Mouse (Mus musculus) heart, postnatal 4 days (tissue): ENCODE measurements around the gene Fntb. TPM values are rescaled to one million over a fixed set of nuclear protein-coding genes. Genes with fewer than 3 reads are reported as not detected.
A peak's percentile ranks its signal among the peaks of the same experiment; 100 is the strongest.
"Not testable (repeated sequence)": the region's sequence is repeated elsewhere in the genome, so short reads cannot be mapped to it uniquely, and the experiment has no call there.

ENCODE experiments used
- DNase-seq: peaks from one replicate; pipeline ENCODE4 v3.0.0; 2021
- total RNA-seq, 2 experiments: library from RNA; stranded (reverse); gene quantifications; 2 replicates each; pipeline ENCODE4 v1.2.3; 2021

Fntb gene
- total RNA-seq, 2 experiments from 2014 or later = 18.4 to 20.7 TPM

DNA sequence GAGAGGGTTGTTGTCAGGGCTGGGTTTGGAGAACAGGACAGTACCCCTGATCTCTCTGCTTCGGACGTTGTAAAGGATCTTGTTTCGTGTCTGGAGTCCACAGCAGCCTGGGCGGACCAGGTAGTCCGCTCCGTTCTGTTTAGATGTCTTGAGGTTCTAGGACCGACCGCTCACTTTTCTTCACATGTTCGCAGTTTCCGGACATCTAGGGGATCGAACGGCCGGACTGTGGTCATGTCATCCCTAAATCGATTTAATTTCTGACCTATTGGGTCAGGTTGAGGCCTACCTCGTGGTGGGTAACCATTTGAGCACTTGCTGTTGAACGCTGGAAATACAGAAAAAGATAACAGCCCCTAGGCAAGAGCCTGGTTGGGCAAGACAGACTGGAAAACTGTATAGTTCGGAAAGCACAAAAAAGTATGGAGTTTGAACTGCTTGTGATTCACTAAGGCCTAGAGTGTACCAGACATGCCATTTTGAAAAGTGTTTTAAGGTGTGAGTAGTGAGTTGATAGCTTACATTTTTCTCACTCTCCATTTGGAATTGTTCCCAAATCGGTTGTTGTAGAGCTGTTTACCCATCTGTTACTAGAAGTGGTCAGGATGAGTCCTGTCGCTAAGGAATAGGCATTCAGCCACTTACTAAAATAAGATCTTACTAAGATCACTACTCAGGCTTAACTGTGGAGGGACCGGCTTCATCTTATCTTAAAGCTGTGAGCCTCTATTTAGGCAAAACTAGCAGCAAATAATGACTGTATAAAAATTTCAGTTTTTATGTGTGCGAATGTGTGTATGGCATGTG lies 72.7 kb downstream of the Fntb start:
- DNase-seq = no peak

DNA sequence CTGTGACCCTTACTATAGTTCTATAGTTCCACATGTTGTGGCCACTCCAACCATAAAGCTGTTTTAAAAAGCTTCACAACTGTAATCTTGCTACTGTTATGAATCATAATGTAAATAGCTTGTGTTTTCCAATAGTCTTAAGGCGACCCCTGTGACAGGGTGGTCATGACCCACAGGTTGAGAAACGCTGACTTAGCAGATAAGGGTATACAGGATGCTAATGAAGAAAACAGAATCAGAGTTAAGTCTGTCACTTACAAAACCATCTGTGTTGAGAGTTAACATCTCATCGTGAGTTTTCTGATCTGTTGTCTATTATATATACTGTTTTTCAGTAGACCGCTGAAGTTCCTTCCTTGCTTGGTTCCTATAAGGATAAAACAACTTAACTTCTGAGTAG lies 73.9 kb downstream of the Fntb start:
- DNase-seq = no peak

DNA sequence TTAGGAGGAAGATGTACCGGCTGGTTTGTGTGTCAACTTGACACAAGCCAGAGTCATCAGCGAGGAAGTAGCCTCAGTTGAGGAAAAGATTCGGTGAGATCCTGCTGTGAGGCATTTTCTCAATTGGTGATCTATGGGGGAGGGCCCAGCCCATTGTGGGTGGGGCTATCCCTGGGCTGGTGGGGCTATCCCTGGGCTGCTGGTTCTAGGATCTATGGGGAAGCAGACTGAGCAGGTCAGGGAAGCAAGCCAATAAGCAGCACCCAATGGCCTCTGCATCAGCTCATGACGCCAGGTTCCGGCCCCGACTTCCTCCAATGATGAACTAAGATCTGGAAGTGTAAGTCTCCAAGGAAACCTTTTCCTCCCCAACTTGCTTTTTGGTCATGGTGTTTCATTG lies 74.7 kb downstream of the Fntb start:
- DNase-seq = no peak

DNA sequence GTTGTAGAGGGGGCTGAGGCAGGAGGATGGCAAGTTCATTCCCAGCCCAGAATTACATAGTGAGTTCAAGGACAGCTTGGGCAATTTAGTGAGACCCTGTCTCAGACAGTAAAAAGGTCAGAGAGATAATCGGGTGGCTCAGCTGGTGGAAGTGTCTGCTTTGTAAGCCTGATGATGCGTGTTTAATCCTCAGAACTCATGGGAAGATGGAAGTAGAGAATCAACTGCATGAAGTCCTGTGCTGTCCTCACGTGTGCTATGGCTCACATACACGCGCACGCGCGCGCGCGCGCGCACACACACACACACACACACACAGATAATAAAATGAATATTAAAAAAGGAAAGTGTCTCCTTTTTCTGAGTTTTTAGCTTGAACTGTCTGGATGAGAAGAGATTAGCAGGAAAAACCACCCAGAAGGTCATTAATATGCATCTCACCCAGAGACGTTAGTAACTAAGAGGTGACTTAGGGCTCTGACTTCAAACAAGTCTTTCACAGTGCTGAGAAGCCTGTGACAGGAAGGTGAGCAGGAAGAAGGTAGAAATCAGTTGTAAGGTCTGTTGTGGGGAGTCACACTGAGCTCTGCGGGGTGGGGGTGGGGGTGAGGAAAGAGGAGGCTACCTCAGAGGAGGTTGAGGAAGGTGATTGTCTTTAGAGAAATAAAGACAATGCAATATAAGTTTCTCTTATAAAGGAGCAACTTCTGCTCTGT lies 79.1 kb downstream of the Fntb start:
- DNase-seq = no peak

DNA sequence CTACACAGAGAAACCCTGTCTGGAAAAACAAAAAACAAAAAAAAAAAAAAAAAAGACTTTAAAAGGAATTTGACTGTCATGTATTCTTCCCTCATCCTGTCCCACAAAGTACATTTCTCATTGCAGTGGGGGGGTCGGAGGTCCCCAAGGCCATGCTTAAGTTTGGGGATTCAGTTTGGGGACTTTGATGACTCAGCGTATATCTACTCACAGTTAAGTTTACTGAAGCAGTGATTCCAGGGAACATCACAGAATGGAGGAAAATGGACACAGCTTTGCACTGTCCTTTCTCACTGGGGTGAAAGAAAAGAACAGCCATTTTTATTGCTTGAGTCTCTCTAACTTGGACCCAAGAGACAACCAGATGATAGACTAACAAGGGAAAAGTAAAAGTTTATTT lies 87.0 kb downstream of the Fntb start:
- DNase-seq = no peak

DNA sequence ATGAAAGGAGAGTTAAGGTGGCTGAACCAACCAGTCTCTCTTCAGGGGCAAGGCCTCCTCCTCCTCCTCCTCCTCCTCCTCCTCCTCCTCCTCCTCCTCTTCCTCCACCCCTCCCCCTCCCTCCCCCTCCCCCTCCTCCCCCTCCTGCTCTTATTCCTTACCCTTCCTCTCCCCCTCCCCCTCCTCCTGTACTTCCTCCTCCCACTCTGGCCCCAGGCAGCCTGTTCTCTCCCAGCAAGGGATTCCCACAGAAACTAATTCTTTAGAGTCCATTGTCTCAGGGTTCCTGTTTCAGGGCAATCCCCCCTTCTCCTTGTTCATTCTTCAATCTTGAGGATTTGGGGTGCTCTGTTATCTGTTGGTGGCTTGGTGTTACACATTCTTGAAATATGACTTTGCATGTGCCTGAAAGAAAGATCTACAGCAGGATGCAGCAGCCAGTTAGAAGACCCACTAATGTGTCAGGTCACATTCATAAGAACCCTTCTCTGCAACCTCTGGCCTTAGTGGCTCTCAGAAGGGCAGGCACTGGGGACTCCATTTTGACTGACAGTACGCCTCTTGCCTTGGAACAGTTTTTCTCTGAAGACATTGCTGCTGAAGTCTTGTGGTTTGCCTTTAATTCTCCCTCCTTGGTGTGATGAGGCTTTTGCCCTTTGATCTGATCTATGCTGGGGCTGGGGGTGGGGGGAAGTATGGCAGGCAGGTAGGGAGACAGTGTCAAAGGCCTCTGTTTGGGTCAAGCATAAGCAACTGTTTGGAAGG lies 88.2 kb downstream of the Fntb start:
- DNase-seq = no peak

DNA sequence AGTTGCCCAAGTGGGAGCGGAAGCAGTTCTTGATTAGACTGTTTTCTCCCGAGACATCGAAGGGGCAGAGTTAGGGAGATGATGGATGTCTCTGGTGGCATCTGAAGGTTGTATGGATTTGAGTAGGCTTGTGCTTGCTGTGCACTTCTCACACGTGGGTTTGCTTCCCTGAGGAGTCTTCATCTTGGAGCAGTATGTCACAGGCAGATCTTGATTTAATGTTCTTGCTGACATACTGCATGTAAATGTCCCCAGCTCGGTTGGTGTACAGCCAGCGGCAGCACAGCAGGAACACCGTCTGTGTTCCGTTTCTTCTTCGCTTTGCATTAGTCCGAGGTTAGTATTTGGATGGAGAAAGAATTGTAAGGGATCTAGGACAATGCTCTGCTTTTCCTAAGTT lies 91.7 kb downstream of the Fntb start:
- DNase-seq = no peak

DNA sequence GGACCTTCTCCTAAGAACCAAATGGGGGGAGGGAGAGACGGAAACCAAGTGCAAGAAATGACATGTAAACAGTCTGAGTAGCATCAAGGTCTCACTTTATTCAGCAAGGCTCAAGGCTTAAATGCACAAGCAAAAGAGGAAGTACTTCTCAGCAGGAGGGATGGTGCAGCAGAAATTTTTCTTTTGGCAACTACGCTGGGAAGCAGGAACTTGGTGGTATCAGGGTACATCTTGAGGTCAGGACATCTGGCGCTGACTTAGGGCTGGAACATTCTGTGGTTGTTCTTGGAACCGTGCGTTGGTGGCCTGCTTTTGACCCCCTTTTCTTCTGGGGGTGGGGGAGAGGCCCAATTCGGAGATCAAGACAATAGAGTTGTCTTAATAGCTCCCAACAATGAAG lies 93.4 kb downstream of the Fntb start:
- DNase-seq = not testable (repeated sequence)

DNA sequence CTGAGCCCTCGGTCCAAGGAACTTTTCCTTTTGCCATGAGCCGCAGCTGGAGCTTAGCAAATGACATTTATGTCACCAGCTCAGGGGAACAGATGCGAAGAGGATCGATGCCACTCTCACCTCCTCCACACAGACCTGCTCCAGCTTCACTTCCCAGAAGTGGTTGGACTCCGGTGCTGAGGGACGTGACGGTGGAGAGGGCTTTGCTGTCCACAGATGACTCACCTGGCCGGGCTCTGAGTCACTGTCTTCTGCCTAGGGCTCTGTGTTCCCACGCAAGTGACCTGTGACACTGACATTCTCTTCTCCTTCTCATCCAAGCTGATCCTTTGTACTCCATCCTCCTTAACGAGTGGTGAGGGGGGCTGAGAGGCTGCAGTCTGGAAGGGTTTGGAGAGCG lies 98.3 kb downstream of the Fntb start:
- no peak for DNase-seq

DNA sequence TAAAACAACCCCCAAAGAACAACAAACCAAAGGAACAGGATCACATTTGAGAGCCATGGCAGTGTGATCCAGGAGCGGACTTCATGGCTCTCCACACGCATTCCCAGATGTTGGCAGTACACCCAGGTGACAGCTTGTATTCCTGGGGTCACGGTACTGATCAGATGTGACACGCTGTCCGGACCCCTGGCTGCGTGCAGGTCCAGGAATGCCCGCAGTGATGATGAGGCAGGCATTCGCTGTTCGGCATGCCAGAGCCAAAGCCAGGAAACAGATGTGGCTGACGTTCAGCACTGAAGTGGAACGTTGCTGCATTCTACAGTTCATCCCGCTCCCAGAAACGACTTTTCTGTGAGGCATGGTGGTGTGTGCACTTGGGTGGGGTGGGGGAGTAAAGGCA lies 99.9 kb downstream of the Fntb start:
- DNase-seq = no peak

DNA sequence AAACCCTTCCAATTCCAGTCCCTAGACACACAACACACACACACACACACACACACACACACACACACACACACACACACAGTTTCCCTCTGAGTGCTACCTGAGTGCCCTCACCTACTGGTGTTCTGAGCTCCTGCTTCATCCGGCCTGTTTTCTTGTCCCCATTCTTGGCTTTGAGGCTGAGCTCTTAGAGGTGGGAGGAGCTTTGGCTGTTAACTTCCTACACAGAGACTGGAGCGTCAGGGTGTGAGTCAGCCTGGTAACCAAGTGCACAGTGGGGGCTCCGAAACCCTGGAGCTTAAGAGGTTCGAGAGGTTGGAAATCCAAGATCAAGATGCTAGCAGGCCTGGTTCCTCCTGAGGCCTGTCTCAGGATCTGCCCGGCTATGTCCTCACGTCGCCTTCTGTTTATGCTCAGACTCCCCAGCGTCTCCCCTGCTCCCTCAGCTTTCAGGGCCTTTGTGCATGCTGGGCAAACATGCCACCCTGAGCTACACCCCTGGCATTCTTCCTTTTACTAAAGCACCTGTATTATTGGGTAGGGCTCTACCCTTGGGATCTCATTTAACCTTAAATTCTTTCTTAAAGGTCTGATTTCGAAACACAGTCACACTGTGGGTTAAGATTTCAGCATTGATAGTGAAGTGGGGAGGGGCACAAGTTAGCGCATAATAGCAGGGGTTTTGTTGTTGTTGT lies 102.3 kb downstream of the Fntb start:
- DNase-seq = no peak

DNA sequence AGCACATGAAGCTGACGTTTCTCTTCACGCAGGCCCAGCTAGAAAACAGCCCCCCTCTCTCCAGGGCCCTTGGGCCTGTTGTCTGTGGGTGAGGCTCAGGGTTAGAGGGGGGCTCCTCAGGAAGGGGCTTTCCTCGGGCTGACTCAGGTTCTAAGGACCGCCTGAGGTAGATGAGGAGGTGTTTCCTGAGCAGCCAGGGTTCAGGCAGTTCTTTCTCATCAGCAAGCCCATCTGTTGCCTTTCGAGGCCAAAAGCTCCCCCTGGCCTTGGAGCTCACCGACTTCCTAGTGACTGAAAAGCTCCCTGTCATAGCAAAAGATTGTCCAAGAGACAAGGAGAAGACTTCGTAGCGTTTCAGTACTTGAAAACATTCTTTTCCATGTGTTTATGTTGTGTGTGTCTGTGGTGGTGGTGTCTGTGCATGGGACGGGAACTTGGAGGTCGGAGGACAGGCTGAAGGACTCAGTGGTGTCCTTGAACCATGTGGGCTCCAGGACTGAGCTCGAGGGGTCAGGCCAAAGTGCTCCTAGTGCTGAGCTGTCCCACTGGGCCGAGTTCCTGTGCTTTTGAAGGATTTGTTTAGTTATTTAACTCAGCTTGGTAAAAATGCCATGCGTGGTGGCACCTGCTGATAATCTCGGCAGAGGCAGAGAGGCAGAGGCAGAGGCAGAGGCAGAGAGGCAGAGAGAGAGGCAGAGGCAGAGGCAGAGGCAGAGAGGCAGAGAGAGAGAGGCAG lies 103.2 kb downstream of the Fntb start:
- no peak for DNase-seq

DNA sequence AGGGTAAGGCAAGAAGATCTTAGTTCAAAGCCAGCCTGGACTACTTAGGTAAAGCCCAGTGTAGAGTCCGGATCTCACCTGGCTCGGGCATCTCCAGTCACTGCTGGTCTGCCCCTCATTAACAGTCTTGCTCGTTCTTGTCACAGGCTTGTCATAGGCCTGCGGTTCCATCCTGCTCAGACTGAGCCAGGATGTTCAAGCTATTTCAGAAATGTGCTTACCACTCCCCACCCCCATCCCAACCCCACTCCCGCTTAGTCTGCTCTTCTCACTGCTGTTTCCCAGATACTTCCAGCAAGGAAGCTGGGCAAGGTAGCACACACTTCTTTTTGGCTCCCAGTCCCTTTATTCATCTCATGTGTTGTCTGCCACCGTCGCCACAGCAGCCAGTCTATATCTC lies 104.2 kb downstream of the Fntb start:
- DNase-seq = no peak

DNA sequence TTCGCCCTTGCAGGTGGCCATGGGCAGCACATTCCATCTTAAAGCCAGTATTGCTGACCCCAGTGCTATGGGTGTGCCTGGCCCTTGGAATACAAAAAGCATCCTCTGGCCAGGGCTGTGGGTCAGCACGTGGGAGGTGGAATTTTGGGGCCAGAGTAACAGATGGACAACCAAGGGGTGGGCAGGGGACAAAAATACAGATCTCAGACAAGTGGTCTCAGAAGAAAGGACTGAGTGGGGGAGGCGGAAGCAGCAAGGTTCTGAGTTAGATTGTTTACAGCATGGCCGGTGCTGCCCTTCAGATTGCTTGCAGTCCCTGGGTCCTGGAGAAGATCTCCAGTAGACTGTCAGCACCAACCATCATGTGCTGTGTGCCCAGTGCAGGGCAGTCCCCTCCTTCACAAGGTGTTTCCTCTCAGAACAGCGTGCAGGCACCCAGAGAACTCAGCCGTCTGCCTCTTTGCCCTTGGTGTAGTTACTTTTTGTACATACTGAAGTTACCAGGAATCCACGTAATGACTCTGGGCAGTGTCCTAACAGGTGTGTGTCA lies 107.5 kb downstream of the Fntb start:
- DNase-seq = no peak

DNA sequence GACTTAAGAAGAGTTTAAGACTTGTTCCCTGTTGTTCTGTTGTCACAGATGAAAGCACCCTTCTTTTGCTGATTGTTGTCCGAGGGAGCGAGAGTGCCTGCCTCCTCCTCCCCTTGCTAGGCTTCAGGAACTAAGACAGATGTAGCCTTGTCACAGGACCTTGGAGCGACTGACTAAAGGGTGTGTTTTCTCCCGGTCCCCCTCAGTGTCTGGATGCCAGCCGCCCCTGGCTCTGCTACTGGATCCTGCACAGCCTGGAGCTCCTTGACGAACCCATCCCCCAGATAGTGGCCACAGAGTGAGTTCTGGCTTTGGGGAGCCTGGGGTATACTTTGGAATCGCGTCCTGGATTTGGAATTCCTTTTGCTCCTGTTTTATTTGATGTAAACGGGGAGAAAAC lies 109.4 kb downstream of the Fntb start:
- no peak for DNase-seq

DNA sequence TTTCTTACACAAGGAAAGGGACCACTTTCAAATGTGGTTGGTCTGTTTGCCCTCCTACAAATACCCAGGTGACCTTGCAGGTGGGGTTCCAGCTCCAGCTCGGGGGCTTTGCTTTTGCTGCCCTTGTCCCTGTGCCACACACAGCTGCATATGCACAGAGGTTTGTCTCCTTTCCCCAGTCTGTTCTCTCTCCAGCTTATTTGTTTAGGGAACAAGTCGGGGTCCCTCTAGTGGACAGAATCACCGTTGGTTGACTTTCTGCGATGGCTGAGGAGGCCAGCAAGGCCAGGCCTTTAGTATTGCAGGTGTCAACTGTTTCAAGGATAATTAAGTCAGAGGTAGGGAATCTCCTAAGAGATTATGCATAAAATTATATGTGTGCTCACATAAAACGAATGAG lies 113.9 kb downstream of the Fntb start:
- DNase-seq = peak; percentile 79

DNA sequence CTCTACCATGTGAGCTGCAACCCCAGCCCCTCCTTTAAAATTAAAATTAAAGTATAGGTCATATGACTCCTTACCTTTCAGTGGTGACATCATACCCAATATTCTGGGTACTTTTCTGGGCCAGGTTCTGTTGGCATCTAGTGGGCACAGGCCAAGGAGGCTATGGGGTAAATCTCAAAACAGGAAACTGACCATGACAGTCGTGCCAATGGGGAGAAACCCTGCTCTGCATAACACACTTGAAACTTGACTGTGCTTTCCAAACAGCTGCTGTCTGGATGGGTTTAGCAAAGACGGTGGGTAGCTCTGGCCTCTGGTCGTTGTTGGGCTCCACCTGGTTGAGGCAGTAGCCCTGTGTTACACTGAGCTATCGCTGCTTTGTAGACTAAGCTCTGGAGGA lies 114.7 kb downstream of the Fntb start:
- no peak for DNase-seq

DNA sequence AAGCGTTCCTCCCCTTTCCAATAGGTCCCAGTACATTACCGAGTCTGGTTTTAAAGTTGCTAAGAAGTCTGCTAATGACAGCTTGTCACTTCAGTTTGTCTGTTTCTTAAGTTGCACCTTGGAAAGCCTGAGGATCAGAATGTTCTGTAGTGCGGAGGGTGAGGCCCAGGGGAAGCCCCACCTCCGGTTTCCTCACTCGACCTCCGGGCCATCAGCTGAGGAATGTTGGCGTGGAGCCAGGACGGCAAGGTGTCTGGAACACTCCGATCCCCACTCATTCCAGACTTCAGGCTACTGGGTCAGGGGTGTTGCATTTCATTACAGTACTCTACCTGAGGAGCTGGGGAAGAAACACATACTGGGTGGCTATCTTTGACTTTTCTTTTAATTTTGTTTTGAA lies 118.4 kb downstream of the Fntb start:
- peak; percentile 92 for DNase-seq

DNA sequence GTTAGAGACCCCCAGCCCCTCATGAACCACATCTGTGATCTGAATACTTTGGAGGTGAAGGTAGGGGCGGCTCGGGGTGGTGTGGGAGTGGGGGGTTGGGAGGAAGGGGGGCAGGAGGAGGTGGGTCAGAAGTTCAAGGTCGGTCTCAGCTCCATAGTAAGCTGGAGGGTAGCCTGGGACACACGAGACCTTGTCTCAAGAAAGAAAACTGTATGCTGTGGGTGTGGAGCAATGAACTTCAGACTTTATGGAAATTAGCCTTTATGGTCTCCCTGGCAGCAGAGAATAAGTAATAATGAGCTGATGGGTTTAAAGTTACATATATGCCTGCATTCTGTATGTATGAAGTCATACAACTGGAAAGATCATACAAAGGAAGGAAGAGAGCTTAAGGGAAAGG lies 119.7 kb downstream of the Fntb start:
- no peak for DNase-seq

DNA sequence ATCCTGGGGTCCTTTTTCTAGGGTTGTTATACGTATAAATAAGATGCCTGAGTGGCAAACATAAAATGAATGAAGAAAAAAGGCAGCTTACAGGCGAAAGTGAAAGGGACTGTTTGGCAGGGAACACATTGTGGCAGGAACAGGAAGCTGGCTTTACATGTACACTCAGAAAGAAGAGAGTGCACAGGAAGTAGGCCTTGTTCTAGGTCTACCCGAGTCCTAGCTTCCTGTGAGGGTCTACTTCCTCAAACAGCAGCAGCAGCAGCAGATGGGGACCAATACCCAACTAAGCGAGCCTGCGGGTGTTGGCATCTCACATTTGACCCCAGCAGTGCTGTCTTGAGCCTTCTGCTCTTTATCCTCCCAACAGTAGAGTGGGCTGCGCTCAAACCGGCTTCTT lies 121.4 kb downstream of the Fntb start:
- DNase-seq = no peak

DNA sequence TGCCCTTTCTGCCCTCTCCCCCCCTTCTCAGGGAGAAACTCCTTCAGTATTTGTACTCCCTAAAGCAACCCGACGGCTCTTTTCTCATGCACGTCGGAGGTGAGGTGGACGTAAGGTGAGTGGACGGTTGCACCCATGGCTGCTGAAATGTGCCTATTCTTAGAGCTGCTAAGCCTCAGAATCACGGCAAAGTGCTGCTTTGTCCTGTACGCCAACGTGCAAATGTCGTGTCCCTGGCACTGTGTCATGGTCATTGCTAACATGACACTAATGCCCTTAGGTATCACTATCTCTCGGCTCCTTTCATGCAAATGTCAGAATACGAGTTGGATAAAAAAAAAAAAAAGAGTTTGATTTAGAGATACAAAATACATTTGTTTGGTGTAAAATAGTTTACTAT lies 122.6 kb downstream of the Fntb start:
- no peak for DNase-seq
